Mouse (Mus musculus) limb, embryonic 11.5 days (tissue): ENCODE measurements around the gene Tfpt. TPM values are rescaled to one million over a fixed set of nuclear protein-coding genes. Genes with fewer than 3 reads are reported as not detected.
A peak's percentile ranks its signal among the peaks of the same experiment; 100 is the strongest.
"Not testable (repeated sequence)": the region's sequence is repeated elsewhere in the genome, so short reads cannot be mapped to it uniquely, and the experiment has no call there.

ENCODE experiments used
- ATAC-seq: fragments of 200-750 bp; cut with Nextera tagmentation; 2 replicates; pipeline ENCODE4 v1.8.0; 2017; ENCODE audit warnings: low read depth; ENCODE audit not compliant: insufficient number of reproducible peaks, low FRiP score, low TSS enrichment
- DNase-seq: peaks from one replicate; pipeline ENCODE4 v3.0.0-alpha.2; 2015; ENCODE audit warnings: low spot score
- H3K27ac ChIP-seq: fragments of 300-500 bp; sonication (generic); replicated peaks from 2 replicates; pipeline ENCODE4 v1.5.1; 2014; ENCODE audit warnings: low read depth, mild to moderate bottlenecking, low read length
- H3K27me3 ChIP-seq: fragments of 300-500 bp; sonication (generic); 2 replicates; pipeline ENCODE4 v1.6.1; 2014; ENCODE audit warnings: mild to moderate bottlenecking, low read length, mixed read lengths; ENCODE audit not compliant: control insufficient read depth, insufficient read depth
- H3K36me3 ChIP-seq: fragments of 300-500 bp; sonication (generic); 2 replicates; pipeline ENCODE4 v1.6.1; 2014; ENCODE audit warnings: mild to moderate bottlenecking, low read length, moderate library complexity, mixed read lengths; ENCODE audit not compliant: control insufficient read depth, insufficient read depth
- H3K4me1 ChIP-seq: fragments of 300-500 bp; sonication (generic); 2 replicates; pipeline ENCODE4 v1.6.1; 2014; ENCODE audit warnings: low read length, mixed read lengths; ENCODE audit not compliant: control insufficient read depth, insufficient read depth
- H3K4me2 ChIP-seq: fragments of 300-500 bp; sonication (generic); 2 replicates; pipeline ENCODE4 v1.6.1; 2014; ENCODE audit warnings: low read depth, mild to moderate bottlenecking, moderate library complexity; ENCODE audit not compliant: severe bottlenecking
- H3K4me3 ChIP-seq: fragments of 300-500 bp; sonication (generic); 2 replicates; pipeline ENCODE4 v1.5.1; 2014; ENCODE audit warnings: low read depth, low read length
- H3K9ac ChIP-seq: fragments of 300-500 bp; sonication (generic); 2 replicates; pipeline ENCODE4 v1.6.1; 2014; ENCODE audit warnings: mild to moderate bottlenecking, low read length
- H3K9me3 ChIP-seq: fragments of 300-500 bp; sonication (generic); 2 replicates; pipeline ENCODE4 v1.6.1; 2016; ENCODE audit warnings: low read length; ENCODE audit not compliant: control insufficient read depth
- WGBS: fragments of 180-500 bp; shearing (Covaris S2); extraction: QIAGEN DNeasy Blood & Tissue Kit; methylation state at CpG from one replicate; pipeline ENCODE4 v1.1.7; 2014; 5-methylcytosine and 5-hydroxymethylcytosine counted together
- microRNA-seq: library from miRNA; unstranded; fragments of <30 nt; microRNA quantifications from one replicate; pipeline ENCODE4, GENCODE M21; 2016
- polyA plus RNA-seq: library from polyadenylated mRNA; unstranded; fragments of >200 nt; fragmentation: Nextera tagmentation; extraction: Ambion mirVana; gene quantifications from 2 replicates; pipeline ENCODE4 v1.2.1, GENCODE M21; 2014

The Tfpt gene
- polyA plus RNA-seq, 1 experiment from 2014 or later: 31.1 TPM

DNA sequence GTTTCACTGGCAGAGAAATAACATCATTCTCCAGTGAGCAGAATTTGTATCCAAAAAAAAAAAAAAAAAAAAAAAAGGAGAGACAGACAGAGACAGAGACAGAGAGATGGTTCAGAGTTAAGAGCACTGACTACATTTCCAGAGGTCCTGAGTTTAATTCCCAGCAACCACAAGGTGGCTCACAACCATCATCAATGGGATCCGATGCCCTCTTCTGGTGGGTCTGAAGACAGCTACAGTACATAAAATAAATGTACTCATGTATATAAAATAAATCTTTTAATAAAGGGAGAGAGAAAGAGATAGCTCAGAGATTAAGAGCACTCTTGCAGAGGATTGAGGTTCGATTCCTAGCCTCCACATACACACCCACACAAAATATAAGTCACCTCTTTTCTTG lies 51.5 kb downstream of the Tfpt start:
- no peaks in the 10 kb centered on the region for H3K36me3 ChIP-seq
- ATAC-seq (no peak), DNase-seq (no peak)
- WGBS: 87% methylated on average over 2 of the region's 2 CpGs
- no peaks in the 10 kb centered on the region for H3K27me3 ChIP-seq
- no peaks in the 10 kb centered on the region for H3K4me1 ChIP-seq
- no peak overlapping the region for H3K4me2 ChIP-seq
- H3K4me3 ChIP-seq: no peak overlapping the region
- no peaks in the 10 kb centered on the region for H3K9me3 ChIP-seq
- no peak overlapping the region for H3K9ac ChIP-seq
- H3K27ac ChIP-seq: no peak overlapping the region

- ATAC-seq (no peak), DNase-seq (no peak)
- H3K4me2 ChIP-seq: no peak overlapping the region
- WGBS: 78% methylated on average over 5 of the region's 5 CpGs
- no peak overlapping the region for H3K9ac ChIP-seq
- no peaks in the 10 kb centered on the region for H3K4me1 ChIP-seq
- no peak overlapping the region for H3K27ac ChIP-seq
- no peaks in the 10 kb centered on the region for H3K9me3 ChIP-seq
- no peak overlapping the region for H3K4me3 ChIP-seq
- H3K27me3 ChIP-seq: no peaks in the 10 kb centered on the region
- no peaks in the 10 kb centered on the region for H3K36me3 ChIP-seq
Measured at GRCm38 (mm10) chr7:3576354-3577124, 53.2 kb downstream of the Tfpt start.

DNA sequence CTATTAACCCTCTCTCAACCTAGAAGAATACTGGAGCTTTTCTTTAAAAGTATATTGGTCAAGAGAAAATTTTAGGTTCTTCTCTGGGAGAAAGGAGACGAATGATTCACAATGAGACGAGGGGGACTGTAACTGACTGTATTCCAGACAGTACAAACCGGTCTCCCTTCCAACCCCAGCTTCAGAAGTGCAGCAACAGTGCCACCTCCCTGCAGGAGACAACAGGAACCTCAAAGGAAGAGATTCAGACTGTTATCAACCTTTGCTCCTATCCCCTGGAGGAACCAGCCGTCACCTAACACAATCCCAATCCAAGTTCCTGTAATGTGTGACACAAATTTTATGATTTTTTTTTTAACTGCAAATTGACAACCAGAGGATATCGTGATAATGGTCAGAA lies 55.5 kb downstream of the Tfpt start:
- no peak for ATAC-seq
- H3K4me3 ChIP-seq: no peak overlapping the region
- H3K36me3 ChIP-seq: no peaks in the 10 kb centered on the region
- no peaks in the 10 kb centered on the region for H3K27me3 ChIP-seq
- no peak overlapping the region for H3K4me2 ChIP-seq
- H3K27ac ChIP-seq: no peak overlapping the region
- DNase-seq: no peak
- no peaks in the 10 kb centered on the region for H3K9me3 ChIP-seq
- H3K4me1 ChIP-seq: no peaks in the 10 kb centered on the region
- no peak overlapping the region for H3K9ac ChIP-seq
- 64% methylated on average over 5 of the region's 5 CpGs for WGBS

DNA sequence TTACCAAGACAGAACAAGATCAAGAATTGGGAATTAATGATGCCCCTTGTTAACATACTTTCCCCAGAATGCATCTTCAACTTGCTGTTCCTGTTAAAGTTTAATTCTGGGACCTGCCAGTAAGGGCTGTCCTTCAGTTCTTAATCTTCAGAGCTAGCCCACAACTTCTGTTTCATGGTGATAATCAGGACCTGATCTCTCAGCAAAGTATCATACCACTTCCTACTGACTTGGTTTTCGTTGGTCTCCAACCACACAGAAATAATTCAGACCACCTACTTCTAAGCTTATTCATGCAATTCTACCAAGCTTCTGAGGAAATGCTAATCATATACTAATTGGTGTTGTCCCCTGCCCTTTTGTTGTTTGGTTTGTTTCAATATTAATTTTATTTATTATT lies 57.9 kb downstream of the Tfpt start:
- no peaks in the 10 kb centered on the region for H3K9me3 ChIP-seq
- no peak overlapping the region for H3K9ac ChIP-seq
- no peak for DNase-seq
- no peak overlapping the region for H3K27ac ChIP-seq
- no peaks in the 10 kb centered on the region for H3K4me1 ChIP-seq
- H3K4me3 ChIP-seq: no peak overlapping the region
- H3K27me3 ChIP-seq: no peaks in the 10 kb centered on the region
- no peak for ATAC-seq
- WGBS: 76% methylated on average over 1 of the region's 1 CpGs
- H3K36me3 ChIP-seq: no peaks in the 10 kb centered on the region
- no peak overlapping the region for H3K4me2 ChIP-seq

DNA sequence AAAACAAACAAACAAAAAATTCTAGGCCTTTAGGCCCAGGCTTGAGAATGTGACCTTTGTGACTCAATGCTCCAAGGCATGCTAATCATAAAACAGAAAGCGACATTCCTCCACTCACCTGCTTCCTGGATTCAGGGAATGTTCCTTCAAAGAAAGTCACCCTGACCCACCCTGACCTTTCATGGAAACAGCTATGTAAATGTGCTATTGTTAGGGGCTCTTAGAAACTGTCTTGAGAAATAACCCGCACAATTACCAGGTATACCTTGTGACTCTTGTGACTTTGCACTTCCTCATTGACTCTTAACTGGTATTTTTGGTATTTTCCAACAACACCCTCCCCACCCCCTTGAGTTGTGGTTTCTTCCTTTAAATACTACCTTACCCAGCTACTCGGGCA lies 59.1 kb downstream of the Tfpt start:
- not testable (repeated sequence) for H3K9me3 ChIP-seq, H3K27me3 ChIP-seq, DNase-seq, H3K9ac ChIP-seq, ATAC-seq, H3K36me3 ChIP-seq, H3K4me3 ChIP-seq, H3K4me2 ChIP-seq, H3K4me1 ChIP-seq, H3K27ac ChIP-seq
- WGBS: 86% methylated on average over 3 of the region's 3 CpGs

Small RNA genes lying within 50 kb of the gene (microRNA-seq; reads per million reads assigned to microRNA genes)
- gene Gm25100: not detected
- gene Mir3572: 4.0 reads per million, percentile 6 among the genes with 10 or more reads in this experiment

Other genes starting within 250 kb of the Tfpt start
- 6.8 and 7.0 TPM in 2 replicates for gene Cacng8, start 239.2 kb downstream of the Tfpt start, polyA plus RNA-seq
- 0.25 and 0.52 TPM in 2 replicates for gene Cacng6, start 205.7 kb downstream of the Tfpt start, polyA plus RNA-seq
- gene Tarm1, start 127.3 kb downstream of the Tfpt start, polyA plus RNA-seq: not detected in 2 replicates
- 0.29 TPM in 1 of 2 replicates, not detected in the other for gene Oscar, start 13.8 kb downstream of the Tfpt start, polyA plus RNA-seq
- 400 and 407 TPM in 2 replicates for gene Ndufa3, start 12.6 kb downstream of the Tfpt start, polyA plus RNA-seq
- 150 TPM in 2 replicates for gene Prpf31, start 56 bp upstream of the Tfpt start, polyA plus RNA-seq
- 87.2 and 94.2 TPM in 2 replicates for gene Cnot3, start 15.3 kb upstream of the Tfpt start, polyA plus RNA-seq
- gene Leng1, start 35.9 kb upstream of the Tfpt start, polyA plus RNA-seq: 13.8 and 14.6 TPM in 2 replicates
- gene Tmc4, start 47.6 kb upstream of the Tfpt start, polyA plus RNA-seq: 3.6 and 4.2 TPM in 2 replicates
- 289 TPM in 2 replicates for gene Tsen34, start 62.9 kb upstream of the Tfpt start, polyA plus RNA-seq
- gene Mboat7, start 63.6 kb upstream of the Tfpt start, polyA plus RNA-seq: 36.7 and 41.2 TPM in 2 replicates
- gene Rps9, start 74.1 kb upstream of the Tfpt start, polyA plus RNA-seq: 1,472 and 1,559 TPM in 2 replicates
- 0.13 TPM in 1 of 2 replicates, not detected in the other for gene Pirb, start 90.5 kb upstream of the Tfpt start, polyA plus RNA-seq
- not detected in 2 replicates for gene Gm15448, start 195.8 kb upstream of the Tfpt start, polyA plus RNA-seq
- gene Pira2, start 215.1 kb upstream of the Tfpt start, polyA plus RNA-seq: 0.11 and 0.23 TPM in 2 replicates